Mouse (Mus musculus) cerebellum, adult 18-20 months (tissue): ENCODE results near the gene Dlg5.

Source experiments
- DNase-seq, 2 experiments: peaks; one replicate each; pipeline ENCODE4 v3.0.0; 2021

Gene Dlg5

DNA sequence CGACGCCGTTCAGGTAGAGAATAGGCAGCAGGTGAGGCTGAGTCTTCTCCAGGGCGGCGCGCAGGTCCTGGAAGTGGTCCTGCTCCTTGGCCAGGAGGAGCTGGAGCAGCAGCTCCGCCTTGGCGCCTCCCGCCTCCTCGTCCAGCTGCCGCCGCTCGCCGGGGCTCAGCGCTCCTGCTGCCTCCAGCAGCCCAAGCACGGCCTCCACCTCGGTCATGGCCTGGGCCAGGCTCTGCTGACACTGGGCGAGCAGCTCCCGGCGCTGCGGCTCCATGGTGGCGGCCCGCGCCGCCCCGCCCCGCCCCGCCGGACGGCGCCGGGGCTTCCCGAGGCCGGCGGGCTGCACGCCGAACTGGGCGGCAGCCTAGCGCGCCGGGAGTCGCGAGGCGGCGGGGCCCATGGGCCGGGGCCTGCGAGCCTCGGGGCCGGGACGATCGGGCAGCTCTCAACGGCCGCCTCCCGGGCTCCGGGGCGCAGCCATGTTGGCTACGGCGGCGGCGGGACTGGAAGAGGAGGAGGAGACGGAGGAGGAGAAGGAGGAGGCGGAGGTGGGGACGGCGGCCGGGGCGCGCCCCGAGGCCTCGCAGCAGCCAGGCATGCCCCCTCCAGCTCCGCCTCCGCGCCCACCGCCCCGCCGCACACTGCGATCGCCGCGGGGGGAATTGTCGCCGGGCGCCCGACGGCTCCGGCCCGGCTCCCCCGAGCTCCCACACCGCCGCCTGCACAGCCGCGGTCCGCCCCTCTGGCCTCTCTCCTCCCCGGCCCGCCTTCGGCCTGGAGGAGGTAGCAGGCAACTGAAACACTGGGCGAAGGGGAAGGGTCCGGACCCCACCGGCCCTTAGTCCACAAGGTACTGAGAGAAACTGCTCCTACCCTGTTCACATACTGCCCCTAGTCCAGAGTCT lies at the start of gene Dlg5:
TSS of gene Dlg5 (minus strand) at position 744 of the 905 bp plus-strand sequence.
- peak; percentile 67 to 75 for DNase-seq

GRCm38 (mm10) chr14:24293631-24294030 lies 47.9 kb upstream of the Dlg5 start:
- no peak for DNase-seq

GRCm38 (mm10) chr14:24292914-24293313 lies 47.2 kb upstream of the Dlg5 start, which contains the start of gene E330034G19Rik:
E330034G19Rik (plus strand) TSS chr14:24293214.
- DNase-seq, result no peak

GRCm38 (mm10) chr14:24290726-24291125 lies 45.0 kb upstream of the Dlg5 start:
- no peak for DNase-seq

DNA sequence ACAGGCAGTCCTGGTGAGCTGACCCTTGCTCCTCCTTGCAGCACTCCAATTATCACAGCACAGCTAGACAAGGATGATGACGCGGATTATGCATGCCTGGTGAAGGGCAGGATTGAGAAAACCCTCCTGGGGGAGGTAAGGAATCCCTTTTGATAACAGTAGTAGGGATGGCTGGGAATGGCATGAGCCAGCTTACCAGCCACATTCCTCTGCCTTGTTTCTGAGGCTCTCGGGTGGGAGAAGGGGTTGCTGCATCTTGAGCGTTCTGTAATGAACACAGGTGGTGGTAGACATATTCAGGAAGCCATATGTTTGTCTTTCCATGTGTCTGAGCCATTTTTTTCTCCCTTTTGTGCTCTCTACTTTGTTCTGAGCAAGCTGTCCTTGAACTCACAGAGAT lies 40.4 kb upstream of the Dlg5 start:
- no peak for DNase-seq

DNA sequence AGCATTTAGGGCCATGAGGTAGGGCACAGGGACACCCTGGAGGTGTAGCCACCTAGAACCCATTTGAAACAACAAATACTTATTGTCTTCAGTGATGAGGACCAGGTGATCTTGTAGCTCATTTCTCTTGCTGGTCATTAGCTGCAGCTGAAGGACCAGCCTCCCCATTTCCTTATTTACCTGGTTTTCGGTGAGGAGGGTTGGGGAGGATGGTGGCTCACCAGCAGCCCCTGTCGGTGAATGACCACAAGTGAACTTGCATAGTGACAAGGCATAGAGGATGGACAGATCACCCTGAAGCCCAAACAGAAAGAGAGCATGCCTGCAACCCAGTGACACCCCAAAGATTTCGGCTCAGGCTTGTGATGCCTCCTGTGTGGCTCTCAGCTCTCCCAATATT lies 36.6 kb upstream of the Dlg5 start:
- no peak for DNase-seq

DNA sequence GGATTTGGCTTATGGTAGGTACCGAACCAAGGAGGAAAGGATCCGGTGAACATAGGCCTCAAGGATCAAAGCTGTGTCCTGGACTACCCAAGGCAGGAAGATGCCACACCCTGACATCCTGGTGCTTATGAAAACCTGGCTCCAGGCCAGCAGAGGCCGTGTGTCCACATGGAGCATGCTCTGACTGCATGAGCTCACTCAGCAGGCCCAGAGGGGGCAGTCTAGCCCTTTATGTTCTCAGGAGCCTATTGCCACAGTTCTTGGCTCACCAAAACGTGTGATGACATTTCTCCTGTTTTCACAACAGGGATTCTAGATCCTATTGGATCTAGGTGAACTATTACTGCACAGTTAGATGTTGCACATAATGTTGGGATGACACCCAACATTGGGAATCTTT lies 35.6 kb upstream of the Dlg5 start:
- DNase-seq, result no peak

DNA sequence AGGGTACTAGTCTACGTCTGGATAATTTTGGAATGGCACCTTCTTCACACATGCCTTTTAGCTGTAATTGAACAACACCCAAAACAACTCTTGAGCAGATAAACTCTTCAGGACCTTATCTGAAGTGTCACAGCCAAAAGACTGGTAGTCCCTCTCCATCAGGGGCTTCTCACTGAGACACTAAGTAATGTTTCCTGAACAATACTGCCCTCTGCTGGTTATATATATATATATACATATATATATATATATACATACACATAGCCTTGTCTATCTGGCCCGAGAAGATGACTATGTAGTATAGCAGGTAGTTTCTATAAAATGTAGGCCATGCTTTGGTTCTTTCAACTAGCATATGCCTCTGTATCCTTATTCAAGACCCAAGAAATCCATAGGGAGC lies 29.8 kb upstream of the Dlg5 start:
- no peak for DNase-seq

GRCm38 (mm10) chr14:24273575-24273974 lies 27.9 kb upstream of the Dlg5 start:
- DNase-seq, result peak; percentile 15 to 16

DNA sequence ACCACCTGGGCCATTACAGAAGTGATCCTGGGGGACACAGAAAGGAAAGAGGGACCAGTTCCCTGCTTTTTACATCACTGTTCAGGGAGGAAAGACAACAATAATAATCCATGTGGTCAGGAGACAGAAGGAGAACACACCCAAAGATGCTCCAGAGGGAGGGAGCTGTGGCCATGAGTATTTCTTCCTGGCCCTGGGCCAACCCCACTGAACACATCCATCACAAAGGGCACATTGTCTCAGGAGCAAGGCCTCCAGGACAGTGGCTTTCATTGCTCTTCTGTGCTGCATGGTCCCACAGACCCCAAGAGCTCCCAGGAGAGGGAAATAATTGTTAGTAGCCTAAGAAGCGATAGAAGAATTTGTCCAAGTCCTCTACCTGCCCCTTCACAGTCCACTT lies 23.9 kb upstream of the Dlg5 start:
- no peak for DNase-seq

DNA sequence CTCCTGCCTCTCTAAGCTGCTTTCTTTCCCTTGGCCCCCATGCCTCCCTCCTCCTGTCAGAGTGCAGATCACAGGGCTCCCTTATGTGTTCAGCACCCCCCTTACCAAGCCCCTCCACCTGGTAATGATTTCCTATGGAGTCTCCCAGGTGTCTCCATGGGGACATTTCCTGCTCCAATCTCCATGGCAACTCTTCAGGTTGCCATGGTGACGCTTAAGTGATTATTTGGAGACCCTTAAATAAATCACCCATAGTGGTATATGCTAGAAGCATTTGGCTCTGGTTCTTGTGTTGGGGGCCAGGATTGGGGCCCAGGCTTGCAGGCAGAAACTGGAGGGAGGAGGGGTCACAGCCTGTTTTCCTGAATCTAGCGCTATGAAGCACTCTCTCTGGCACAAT lies 17.2 kb upstream of the Dlg5 start:
- DNase-seq, result no peak

DNA sequence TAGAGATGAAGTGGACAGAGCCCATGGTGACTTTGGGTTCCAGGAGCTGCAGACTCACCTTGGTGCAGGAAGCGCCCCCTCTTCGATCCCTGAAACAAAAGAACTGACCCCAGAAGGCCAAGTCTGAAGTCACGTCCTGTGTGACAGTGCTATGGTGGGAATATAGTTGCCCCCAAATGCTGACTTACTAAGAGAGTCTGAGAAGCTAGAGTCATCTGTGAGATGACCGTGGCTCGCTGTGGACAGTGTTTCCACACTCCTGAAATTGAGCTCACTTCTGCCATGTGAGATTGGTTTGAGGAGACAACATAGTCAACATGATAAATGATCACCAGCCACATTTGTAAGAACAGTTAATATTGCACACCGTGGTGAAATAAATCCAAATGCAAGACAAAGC lies 16.7 kb upstream of the Dlg5 start:
- no peak for DNase-seq

GRCm38 (mm10) chr14:24260391-24260790 lies 14.7 kb upstream of the Dlg5 start:
- no peak for DNase-seq

DNA sequence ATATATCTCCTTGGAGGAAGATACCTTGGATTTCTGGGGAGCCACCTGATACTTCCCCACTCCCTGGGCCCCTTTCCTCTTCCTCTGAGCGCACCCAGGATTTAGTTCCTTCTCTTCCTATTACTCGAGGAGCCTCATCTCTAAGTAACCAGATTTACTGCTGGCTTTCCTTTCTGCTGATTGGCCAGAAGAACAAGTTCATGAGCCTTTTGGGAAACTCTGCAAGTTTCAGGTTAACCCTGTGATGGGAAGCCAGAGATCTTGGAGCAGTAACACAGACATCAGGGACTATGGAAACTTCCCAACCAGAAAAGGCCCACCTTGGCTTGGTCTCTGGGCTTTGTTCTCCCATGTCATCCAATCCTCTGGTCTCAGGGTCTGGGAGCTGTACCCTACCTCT lies 10.2 kb upstream of the Dlg5 start:
- no peak for DNase-seq

- DNase-seq, result no peak
Measured at GRCm38 (mm10) chr14:24253611-24254202, 8.0 kb upstream of the Dlg5 start.

DNA sequence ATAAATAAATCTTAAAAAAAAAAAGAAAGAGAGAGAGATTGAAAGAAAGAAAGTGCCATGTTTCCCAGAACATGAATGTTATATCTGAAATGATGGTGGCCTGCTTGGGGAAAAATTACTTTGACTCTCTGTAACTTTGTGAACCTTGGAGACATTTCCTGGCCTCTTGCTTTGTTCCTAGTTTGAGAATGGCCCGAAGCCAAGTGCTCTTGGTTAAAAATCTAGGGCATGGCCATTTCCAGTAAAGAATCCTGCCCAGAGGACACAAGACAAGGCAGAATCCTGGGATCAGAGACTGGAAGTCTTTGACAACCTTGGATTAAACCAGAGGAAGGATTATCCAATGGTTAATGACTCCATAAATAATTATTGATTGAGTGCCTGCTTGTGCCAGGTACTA lies 5.6 kb upstream of the Dlg5 start:
- no peak for DNase-seq

GRCm38 (mm10) chr14:24249926-24250325 lies 4.2 kb upstream of the Dlg5 start:
- DNase-seq, result no peak

DNA sequence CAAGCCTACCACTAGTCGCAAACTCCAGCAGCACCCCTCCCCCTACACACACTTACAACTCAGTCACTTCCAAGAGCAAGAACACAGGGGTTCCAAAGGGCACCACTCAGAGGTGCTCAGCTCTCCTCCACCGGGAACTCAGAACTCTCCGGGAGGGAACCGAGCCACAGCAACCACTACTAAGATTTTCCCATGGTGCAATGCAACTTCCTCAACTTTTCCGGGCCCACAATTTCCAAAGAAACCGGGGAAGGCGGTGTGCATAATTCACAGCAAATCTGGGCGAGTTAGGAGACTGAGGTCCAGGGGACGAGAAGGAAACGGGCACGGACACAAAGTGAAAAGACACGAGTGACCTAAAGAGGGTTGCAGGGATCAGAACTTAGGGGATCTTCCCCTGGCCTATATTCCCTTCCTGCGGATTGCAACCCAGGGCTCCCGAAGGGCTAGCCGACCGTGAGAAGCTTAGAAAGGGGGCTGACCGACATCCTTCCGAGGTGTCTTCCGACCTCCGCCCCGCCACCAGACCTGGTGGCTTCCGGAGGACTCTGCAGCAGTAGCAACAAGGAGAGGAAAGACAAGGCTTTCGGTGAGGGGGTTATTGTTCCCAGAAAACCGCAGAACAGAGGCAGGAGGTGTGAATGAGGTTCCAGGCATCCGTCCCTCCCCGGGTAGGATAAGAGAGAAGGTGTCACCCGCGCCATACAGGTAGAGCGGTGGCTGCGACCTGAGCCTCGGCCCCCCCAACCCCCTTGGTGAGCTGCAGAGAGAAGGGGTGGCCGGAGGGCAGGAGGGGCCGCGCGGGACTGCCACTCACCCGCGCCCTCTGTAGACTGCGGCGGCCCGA lies 1.2 kb downstream of the Dlg5 start:
- peak; percentile 23 to 35 for DNase-seq

- DNase-seq, result no peak
Measured at GRCm38 (mm10) chr14:24242016-24242415, 3.7 kb downstream of the Dlg5 start.

- no peak for DNase-seq
Measured at GRCm38 (mm10) chr14:24240831-24241230, 4.9 kb downstream of the Dlg5 start.

GRCm38 (mm10) chr14:24239651-24240050 lies 6.1 kb downstream of the Dlg5 start:
- peak in 1 of 2 experiments; percentile 16 for DNase-seq

DNA sequence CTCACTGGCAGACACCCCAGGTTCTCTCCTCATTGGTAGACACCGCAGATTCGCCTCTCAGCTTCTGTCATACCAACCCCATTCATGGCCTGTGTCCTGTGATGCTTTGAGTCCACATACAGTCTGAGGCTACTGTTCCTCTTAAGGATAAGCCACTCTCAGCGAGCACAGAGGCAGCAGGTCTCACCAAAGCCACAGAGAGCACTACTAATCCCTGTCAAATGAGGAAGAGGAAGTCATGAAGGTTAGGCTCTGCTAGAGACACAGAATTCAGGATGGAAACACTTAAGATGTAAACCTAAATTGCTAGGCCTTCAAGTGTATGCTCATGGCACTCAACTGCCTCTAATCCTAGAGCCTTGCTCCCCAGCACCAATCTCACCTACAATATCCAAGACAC lies 9.8 kb downstream of the Dlg5 start:
- no peak for DNase-seq

DNA sequence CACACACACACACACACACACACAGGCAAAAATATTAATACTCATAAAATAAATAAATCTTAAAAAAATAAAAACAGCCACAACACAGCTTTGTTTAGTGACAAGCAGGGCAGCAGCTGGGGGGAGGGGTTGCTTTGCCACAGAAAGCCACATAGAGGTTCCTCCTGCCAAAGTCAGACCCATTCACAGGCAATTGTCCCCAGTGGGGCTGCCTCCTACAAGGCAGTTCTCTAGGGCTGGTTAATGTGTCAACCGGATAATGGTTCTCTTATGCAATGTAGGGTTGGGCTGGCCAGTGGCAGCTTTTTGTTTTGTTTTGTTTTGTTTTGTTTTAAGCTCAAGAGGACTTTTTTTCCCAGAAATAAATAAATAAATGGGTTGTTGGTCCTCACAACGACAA lies 11.3 kb downstream of the Dlg5 start:
- no peak for DNase-seq
